Mouse (Mus musculus) erythroblast, embryonic 14.5 days (primary cell): Measurements from ENCODE around the gene Fam83f.

Source experiments
- GATA1 ChIP-seq: IDR thresholded peaks from 2 replicates; pipeline ENCODE4 v1.6.1; 2012; ENCODE audit warnings: low read length, inconsistent platforms, mixed read lengths
- TAL1 ChIP-seq: IDR thresholded peaks from 3 replicates; pipeline ENCODE4 v1.6.1; 2012; ENCODE audit warnings: low read length, inconsistent platforms, mixed read lengths

- TF ChIP-seq GATA1 (no peak), TAL1 (no peak)
Measured at GRCm38 (mm10) chr15:80641702-80642435, 29.8 kb upstream of the Fam83f start.
